Mouse (Mus musculus) kidney, adult 9 months (tissue): ENCODE measurements around the gene Naa15.
A peak's percentile ranks its signal among the peaks of the same experiment; 100 is the strongest.
"Not testable (repeated sequence)": the region's sequence is repeated elsewhere in the genome, so short reads cannot be mapped to it uniquely, and the experiment has no call there.

Experiments used
- DNase-seq: peaks from one replicate; pipeline ENCODE4 v3.0.0; 2022

Gene Naa15

GRCm38 (mm10) chr3:51394881-51395280 is 20.1 kb upstream of the Naa15 start:
- no peak for DNase-seq

GRCm38 (mm10) chr3:51395461-51396145 is 19.3 kb upstream of the Naa15 start:
- no peak for DNase-seq

- DNase-seq: peak; percentile 57
Measured at GRCm38 (mm10) chr3:51396219-51397068, 18.5 kb upstream of the Naa15 start, which contains the start of gene Mgarp. Mgarp (minus strand) TSS chr3:51396738.

DNA sequence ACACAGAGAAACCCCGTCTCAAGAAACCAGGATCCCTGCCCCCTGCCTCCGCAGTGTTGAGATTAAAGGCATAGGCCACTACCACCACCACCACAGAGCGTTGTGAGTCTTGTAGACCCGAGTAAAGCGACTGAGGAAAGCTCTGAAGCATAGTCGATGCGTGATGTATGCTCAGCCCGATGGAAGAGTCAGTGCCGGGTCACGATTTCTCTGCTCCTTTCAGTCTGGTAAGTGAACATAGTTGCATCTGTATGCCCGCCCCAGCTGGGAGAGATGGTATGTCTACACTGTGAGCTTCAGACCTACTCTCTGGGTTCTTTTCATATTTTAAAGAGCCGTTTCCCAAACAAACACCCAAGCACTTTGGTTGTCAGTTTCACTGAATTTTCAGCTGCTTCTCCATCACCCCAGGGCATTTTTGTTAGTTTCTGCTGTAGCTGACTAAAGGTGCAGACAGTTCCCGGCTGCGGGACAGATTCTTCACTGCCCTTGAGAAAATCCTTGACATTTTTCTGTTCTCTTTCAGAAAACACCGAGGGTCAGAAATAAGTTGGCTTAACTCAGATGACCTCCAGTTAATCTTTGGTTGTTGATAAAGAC is 17.1 kb upstream of the Naa15 start:
- DNase-seq: no peak

GRCm38 (mm10) chr3:51398667-51399066 is 16.3 kb upstream of the Naa15 start:
- no peak for DNase-seq

- no peak for DNase-seq
Measured at GRCm38 (mm10) chr3:51399531-51399930, 15.4 kb upstream of the Naa15 start.

GRCm38 (mm10) chr3:51400682-51401081 is 14.3 kb upstream of the Naa15 start:
- DNase-seq: no peak

DNA sequence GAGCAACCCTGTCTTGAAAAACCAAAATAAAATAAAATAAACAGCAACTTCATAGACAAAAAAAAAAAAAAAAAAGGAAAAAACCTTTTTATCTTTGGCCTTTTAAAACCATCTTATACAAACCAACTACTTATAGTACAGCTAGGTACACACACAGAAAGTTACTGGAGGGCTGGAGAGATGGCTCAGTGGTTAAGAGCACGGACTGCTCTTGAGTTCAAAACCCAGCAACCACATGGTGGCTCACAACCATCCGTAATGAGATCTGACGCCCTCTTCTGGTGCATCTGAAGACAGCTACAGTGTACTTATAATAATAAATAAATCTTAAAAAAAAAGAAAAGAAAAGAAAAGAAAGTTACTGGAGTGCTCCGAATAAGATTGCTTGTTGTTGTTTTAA is 12.9 kb upstream of the Naa15 start:
- DNase-seq: not testable (repeated sequence)

- DNase-seq: no peak
Measured at GRCm38 (mm10) chr3:51402628-51403027, 12.3 kb upstream of the Naa15 start.

- no peak for DNase-seq
Measured at GRCm38 (mm10) chr3:51407870-51408560, 6.9 kb upstream of the Naa15 start.

- peak; percentile 97 for DNase-seq
Measured at GRCm38 (mm10) chr3:51408561-51409183, 6.3 kb upstream of the Naa15 start, which contains the start of gene Ndufc1. Ndufc1 (minus strand) TSS chr3:51408988.

DNA sequence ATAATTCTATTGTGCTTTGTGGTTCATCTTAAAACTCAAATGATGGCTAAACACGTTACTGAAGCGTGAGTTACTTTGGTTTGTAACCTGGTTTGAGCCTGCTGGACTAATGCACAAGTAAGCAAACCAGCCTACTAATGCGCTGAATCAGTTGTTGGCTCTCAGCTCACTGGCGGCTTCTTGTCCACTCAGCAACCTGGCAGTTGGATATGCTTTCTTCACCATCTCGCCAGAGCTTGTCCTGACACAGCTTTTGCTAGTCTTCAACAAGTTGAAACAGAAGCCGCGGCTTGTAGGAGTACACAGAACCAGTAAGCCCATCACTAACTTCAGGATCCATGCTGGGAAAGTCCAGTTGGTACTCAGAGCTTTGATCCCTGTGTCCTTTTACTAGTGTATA is 2.5 kb upstream of the Naa15 start:
- peak; percentile 64 for DNase-seq

- no peak for DNase-seq
Measured at GRCm38 (mm10) chr3:51413276-51413675, 1.7 kb upstream of the Naa15 start.

- no peak for DNase-seq
Measured at GRCm38 (mm10) chr3:51416073-51416363, 1.1 kb downstream of the Naa15 start.

DNA sequence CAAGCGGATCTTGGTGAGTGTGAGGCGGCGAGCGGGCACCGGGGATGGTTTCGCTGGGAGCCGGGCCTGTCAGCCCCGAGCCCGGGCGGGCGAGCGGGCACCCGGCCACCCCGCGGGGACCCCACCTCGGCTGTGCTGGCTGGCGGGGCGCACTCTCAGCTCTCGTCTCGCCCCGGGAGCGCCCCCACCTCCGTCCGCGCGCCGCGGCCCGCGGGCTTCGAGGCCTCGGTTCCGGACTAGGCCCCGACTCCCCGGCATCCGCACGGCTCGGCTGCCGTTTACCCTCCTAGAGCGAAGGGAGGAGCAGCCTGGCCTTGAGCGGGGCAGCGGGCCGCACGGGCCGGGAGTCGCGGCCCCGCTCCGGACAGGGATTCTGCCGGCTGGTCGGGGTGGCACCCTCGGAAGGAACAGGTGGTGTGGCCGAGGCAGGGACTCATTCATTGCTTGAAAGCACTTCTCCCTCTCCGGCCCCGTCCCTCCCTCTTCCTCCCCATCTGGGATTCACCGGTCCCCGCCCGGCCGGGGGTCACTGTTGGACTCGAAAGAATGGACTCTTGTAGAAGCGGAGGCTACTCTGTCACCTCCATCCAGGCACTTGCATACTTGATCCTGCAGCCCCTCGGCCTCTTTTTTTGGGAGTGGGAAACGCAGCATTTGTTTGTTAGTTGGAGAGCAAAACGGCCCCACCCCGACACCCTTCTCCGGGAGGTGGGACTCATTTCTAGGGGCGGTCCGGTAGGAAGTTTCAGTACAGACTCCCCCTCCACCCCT is 1.6 kb downstream of the Naa15 start:
- DNase-seq: peak; percentile 43

- DNase-seq: no peak
Measured at GRCm38 (mm10) chr3:51417135-51417458, 2.1 kb downstream of the Naa15 start.

GRCm38 (mm10) chr3:51417485-51417884 is 2.5 kb downstream of the Naa15 start:
- DNase-seq: no peak

GRCm38 (mm10) chr3:51417966-51418365 is 3.0 kb downstream of the Naa15 start:
- peak; percentile 37 for DNase-seq

GRCm38 (mm10) chr3:51421921-51422320 is 7.0 kb downstream of the Naa15 start:
- no peak for DNase-seq

DNA sequence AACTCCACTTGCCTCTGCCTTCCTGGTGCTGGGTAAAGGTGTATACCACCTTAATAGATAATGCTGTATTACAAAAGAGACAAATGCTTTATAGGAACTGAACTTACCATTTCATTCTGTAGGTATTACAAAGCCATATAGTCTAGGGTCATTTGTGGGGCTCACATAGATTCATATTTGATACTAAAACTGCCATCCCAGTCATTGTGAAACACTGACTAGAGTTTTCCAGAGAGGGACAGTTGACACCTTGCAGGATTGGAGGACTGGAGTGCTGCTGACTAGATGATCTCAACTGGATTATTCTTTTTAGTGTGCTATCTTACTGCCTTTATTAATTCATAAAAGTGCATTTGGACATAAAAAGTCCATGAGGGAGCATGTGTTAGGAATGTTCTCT is 10.4 kb downstream of the Naa15 start:
- DNase-seq: no peak

GRCm38 (mm10) chr3:51434364-51434763 is 19.4 kb downstream of the Naa15 start:
- DNase-seq: not testable (repeated sequence)
